In genomic region chr3:27899012-27899726, GRCm38 (mm10) we compare ENCODE assay signal across 11 mouse cellular contexts. TPM values are rescaled to one million over a fixed set of nuclear protein-coding genes. Genes with fewer than 3 reads are reported as not detected.
A peak's percentile ranks its signal among the peaks of the same experiment; 100 is the strongest.
DNase-seq lines count a peak whose midpoint lies in the region; ATAC-seq lines count a peak whose summit lies in the region.
"Had no signal": no experiment of that assay in that cellular context is flagged by ENCODE, and none has a peak within 500 bp of the region (broad histone marks: within the 10 kb centered on the region; RNA-seq: fewer than 3 reads in every experiment).

No protein-coding gene starts in this region.

- H3K27ac ChIP-seq in forebrain, embryonic 12.5 days = no peak overlapping the region
- H3K27ac ChIP-seq: embryonic facial prominence, embryonic 13.5 days; macrophage had no signal

- WGBS in forebrain, embryonic 12.5 days = 83% methylated on average over 13 of the region's 13 CpGs

- no peak for ATAC-seq in forebrain, embryonic 12.5 days (ENCODE audit: low FRiP score)

- H3K4me1 ChIP-seq in forebrain, embryonic 12.5 days = 0 out of 2 replicates have a peak, but pooled peaks cover 2% of the 10 kb centered on the region

- no peak overlapping the region for H3K9ac ChIP-seq in forebrain, embryonic 12.5 days
- H3K9ac ChIP-seq: embryonic facial prominence, embryonic 13.5 days had no signal

- peak; percentile 7 for DNase-seq in layer of hippocampus, adult 11-12 months (ENCODE audit: low spot score)
- no peak for DNase-seq in layer of hippocampus, postnatal 36 days
- peak; percentile 39 for DNase-seq in fat pad, adult 2 months (ENCODE audit: extremely low read depth, low read depth, low spot score)
- peak; percentile 73 to 76 for DNase-seq in heart, postnatal 14 days
- peak; percentile 53 to 75 for DNase-seq in lung, postnatal 4 days
- DNase-seq in frontal cortex, postnatal 36 days (ENCODE audit: low spot score in 2 of 2) = no peak
- DNase-seq in retina, embryonic 14.5 days (ENCODE audit: low spot score) = no peak

- H3K9me3 ChIP-seq in forebrain, embryonic 12.5 days = 0 out of 2 replicates have a peak, but pooled peaks cover 5% of the 10 kb centered on the region
- H3K9me3 ChIP-seq: embryonic facial prominence, embryonic 13.5 days had no signal

- H3K27me3 ChIP-seq in forebrain, embryonic 12.5 days = no peaks in the 10 kb centered on the region
- H3K27me3 ChIP-seq: embryonic facial prominence, embryonic 13.5 days had no signal

- no peak overlapping the region for H3K4me2 ChIP-seq in forebrain, embryonic 12.5 days
- H3K4me2 ChIP-seq: embryonic facial prominence, embryonic 13.5 days had no signal

- no peak overlapping the region for H3K4me3 ChIP-seq in forebrain, embryonic 12.5 days (replicated peaks)
- H3K4me3 ChIP-seq: embryonic facial prominence, embryonic 13.5 days had no signal

- H3K36me3 ChIP-seq in forebrain, embryonic 12.5 days (replicated peaks) = no peaks in the 10 kb centered on the region
- H3K36me3 ChIP-seq: embryonic facial prominence, embryonic 13.5 days had no signal

- intact Hi-C loops in heart, postnatal 14 days (cut with DNase I) = no loop called here

RNA-seq across cellular contexts. Expression of gene Tmem212, which starts 3.0 kb away (rescaled TPM):
- 1 to 10 TPM; 1.4 to 2.1 TPM for total RNA-seq in layer of hippocampus, postnatal 36 days (2021)
- total RNA-seq in heart, postnatal 14 days (2021) = under 1 TPM in 1 of 2 experiments, not detected in 1; 0.55 TPM
- not detected in 2 replicates for polyA plus RNA-seq in forebrain, embryonic 12.5 days (2016; fragmentation: Nextera tagmentation; extraction: Ambion mirVana)
- total RNA-seq: MEL had no signal
- polyA plus RNA-seq: embryonic facial prominence, embryonic 13.5 days; macrophage had no signal

RNA-seq across cellular contexts. Expression of gene Pld1, which starts 39.3 kb away (rescaled TPM):
- total RNA-seq in layer of hippocampus, postnatal 36 days (2021) = 10 to 100 TPM in 1 of 2 experiments, 1 to 10 TPM in 1; 7.3 to 10.6 TPM
- 10 to 100 TPM; 16.0 to 19.2 TPM for total RNA-seq in heart, postnatal 14 days (2021)
- 4.1 TPM in 2 replicates for polyA plus RNA-seq in forebrain, embryonic 12.5 days (2016; fragmentation: Nextera tagmentation; extraction: Ambion mirVana)
- total RNA-seq: MEL had no signal

Comparison
In these comparisons a context has a peak if more than half of its experiments do, and no peak if none do; other contexts are left out.
1. DNase-seq: peak in layer of hippocampus, adult 11-12 months (single experiment), fat pad, adult 2 months (single experiment), heart, postnatal 14 days (2 of 2) and lung, postnatal 4 days (2 of 2); none in layer of hippocampus, postnatal 36 days (0 of 2), frontal cortex, postnatal 36 days (0 of 2) and retina, embryonic 14.5 days (single experiment).